Mouse (Mus musculus) intestine, embryonic 15.5 days (tissue): ENCODE results near the gene Gm4881. TPM values are rescaled to one million over a fixed set of nuclear protein-coding genes. Genes with fewer than 3 reads are reported as not detected.
A peak's percentile ranks its signal among the peaks of the same experiment; 100 is the strongest.

Experiments used
- ATAC-seq: fragments of 200-750 bp; cut with Nextera tagmentation; 2 replicates; pipeline ENCODE4 v1.8.0; 2017; ENCODE audit warnings: moderate TSS enrichment, moderate library complexity
- H3K27ac ChIP-seq: fragments of 300-500 bp; sonication (generic); 2 replicates; pipeline ENCODE4 v1.5.1; 2015; ENCODE audit warnings: mild to moderate bottlenecking, inconsistent platforms
- H3K27me3 ChIP-seq: fragments of 300-500 bp; sonication (generic); replicated peaks from 2 replicates; pipeline ENCODE4 v1.6.1; 2015; ENCODE audit warnings: inconsistent platforms
- H3K36me3 ChIP-seq: fragments of 300-500 bp; sonication (generic); 2 replicates; pipeline ENCODE4 v1.6.1; 2015; ENCODE audit warnings: inconsistent platforms
- H3K4me1 ChIP-seq: fragments of 300-500 bp; sonication (generic); replicated peaks from 2 replicates; pipeline ENCODE4 v1.6.1; 2015; ENCODE audit warnings: inconsistent platforms
- H3K4me2 ChIP-seq: fragments of 300-500 bp; sonication (generic); replicated peaks from 2 replicates; pipeline ENCODE4 v1.6.1; 2015; ENCODE audit warnings: mild to moderate bottlenecking, inconsistent platforms
- H3K4me3 ChIP-seq: fragments of 300-500 bp; sonication (generic); replicated peaks from 2 replicates; pipeline ENCODE4 v1.5.1; 2015; ENCODE audit warnings: inconsistent platforms
- H3K9ac ChIP-seq: fragments of 300-500 bp; sonication (generic); 2 replicates; pipeline ENCODE4 v1.6.1; 2015; ENCODE audit warnings: inconsistent platforms
- H3K9me3 ChIP-seq: fragments of 300-500 bp; sonication (generic); 2 replicates; pipeline ENCODE4 v1.6.1; 2016; ENCODE audit warnings: inconsistent platforms
- WGBS: fragments of 180-500 bp; shearing (Covaris S2); methylation state at CpG from one replicate; pipeline ENCODE4 v1.1.7; 2015; 5-methylcytosine and 5-hydroxymethylcytosine counted together
- polyA plus RNA-seq: library from polyadenylated mRNA; unstranded; fragments of >200 nt; fragmentation: Nextera tagmentation; extraction: Ambion mirVana; gene quantifications from 2 replicates; pipeline ENCODE4 v1.2.1, GENCODE M21; 2015

The Gm4881 gene
- polyA plus RNA-seq, 1 experiment from 2014 or later, result not detected

GRCm38 (mm10) chr7:24949958-24950623, 5.8 kb upstream of the Gm4881 start:
- Histone ChIP-seq H3K4me2 (no peak overlapping the region), H3K9me3 (no peaks in the 10 kb centered on the region), H3K4me1 (peaks cover 6% of the 10 kb centered on the region), H3K9ac (no peak overlapping the region), H3K36me3 (no peaks in the 10 kb centered on the region), H3K4me3 (no peak overlapping the region), H3K27me3 (peaks cover 97% of the 10 kb centered on the region), H3K27ac (no peak overlapping the region)
- 2% methylated on average over 8 of the region's 8 CpGs for WGBS
- ATAC-seq, result peak; percentile 71

GRCm38 (mm10) chr7:24948774-24949173, 4.5 kb upstream of the Gm4881 start:
- WGBS, result 3% methylated on average over 29 of the region's 29 CpGs
- ATAC-seq, result no peak

GRCm38 (mm10) chr7:24947316-24948048, 3.2 kb upstream of the Gm4881 start:
- H3K27ac ChIP-seq, result no peak overlapping the region
- H3K9me3 ChIP-seq, result no peaks in the 10 kb centered on the region
- H3K4me3 ChIP-seq, result no peak overlapping the region
- no peak overlapping the region for H3K9ac ChIP-seq
- 7% methylated on average over 7 of the region's 7 CpGs for WGBS
- H3K4me1 ChIP-seq, result peaks cover 6% of the 10 kb centered on the region; the same call in 1 of the 2 replicates
- H3K27me3 ChIP-seq, result peaks cover 99% of the 10 kb centered on the region
- ATAC-seq, result no peak
- no peak overlapping the region for H3K4me2 ChIP-seq
- no peaks in the 10 kb centered on the region for H3K36me3 ChIP-seq

More at GRCm38 (mm10) chr7:24948774-24949173, 4.5 kb upstream of the Gm4881 start:
- Histone ChIP-seq H3K36me3 (no peaks in the 10 kb centered on the region), H3K27me3 (peaks cover 99% of the 10 kb centered on the region), H3K4me2 (no peak overlapping the region), H3K9ac (no peak overlapping the region), H3K4me1 (peaks cover 6% of the 10 kb centered on the region; the same call in 1 of the 2 replicates), H3K27ac (no peak overlapping the region), H3K4me3 (no peak overlapping the region), H3K9me3 (no peaks in the 10 kb centered on the region)

- Histone ChIP-seq H3K4me3 (no peak overlapping the region), H3K36me3 (no peaks in the 10 kb centered on the region), H3K9ac (no peak overlapping the region), H3K9me3 (no peaks in the 10 kb centered on the region), H3K4me1 (peaks cover 6% of the 10 kb centered on the region; the same call in 1 of the 2 replicates), H3K4me2 (no peak overlapping the region), H3K27ac (no peak overlapping the region), H3K27me3 (peaks cover 92% of the 10 kb centered on the region)
- 8% methylated on average over 6 of the region's 6 CpGs for WGBS
- no peak for ATAC-seq
These were observed 653 bp downstream of the Gm4881 start for GRCm38 (mm10) chr7:24943641-24944040.

- H3K4me1 ChIP-seq, result 0 out of 2 replicates have a peak, but pooled peaks cover 4% of the 10 kb centered on the region
- H3K9me3 ChIP-seq, result no peaks in the 10 kb centered on the region
- H3K4me3 ChIP-seq, result no peak overlapping the region
- 2% methylated on average over 15 of the region's 15 CpGs for WGBS
- H3K27me3 ChIP-seq, result peaks cover 72% of the 10 kb centered on the region
- H3K4me2 ChIP-seq, result no peak overlapping the region
- no peak overlapping the region for H3K27ac ChIP-seq
- no peak overlapping the region for H3K9ac ChIP-seq
- ATAC-seq, result no peak
- no peaks in the 10 kb centered on the region for H3K36me3 ChIP-seq
These were observed 12.6 kb downstream of the Gm4881 start for GRCm38 (mm10) chr7:24931651-24932050.

- H3K27ac ChIP-seq, result no peak overlapping the region
- peaks cover 64% of the 10 kb centered on the region for H3K27me3 ChIP-seq
- H3K4me3 ChIP-seq, result no peak overlapping the region
- H3K4me2 ChIP-seq, result no peak overlapping the region
- H3K9me3 ChIP-seq, result no peaks in the 10 kb centered on the region
- ATAC-seq, result no peak
- 44% methylated on average over 6 of the region's 6 CpGs for WGBS
- peaks cover 7% of the 10 kb centered on the region for H3K36me3 ChIP-seq
- no peak overlapping the region for H3K9ac ChIP-seq
- 0 out of 2 replicates have a peak, but pooled peaks cover 4% of the 10 kb centered on the region for H3K4me1 ChIP-seq
These were observed 13.8 kb downstream of the Gm4881 start for GRCm38 (mm10) chr7:24930475-24930874.

GRCm38 (mm10) chr7:24919728-24920127, 24.6 kb downstream of the Gm4881 start:
- no peak overlapping the region for H3K9ac ChIP-seq

GRCm38 (mm10) chr7:24918763-24919323, 25.5 kb downstream of the Gm4881 start:
- peaks cover 59% of the 10 kb centered on the region for H3K36me3 ChIP-seq
- 92% methylated on average over 20 of the region's 20 CpGs for WGBS
- no peak for ATAC-seq

More at GRCm38 (mm10) chr7:24919728-24920127, 24.6 kb downstream of the Gm4881 start:
- Histone ChIP-seq H3K4me3 (no peak overlapping the region), H3K36me3 (peaks cover 66% of the 10 kb centered on the region), H3K4me2 (no peak overlapping the region), H3K4me1 (no peaks in the 10 kb centered on the region), H3K27me3 (no peaks in the 10 kb centered on the region), H3K9me3 (no peaks in the 10 kb centered on the region), H3K27ac (no peak overlapping the region)
- no peak for ATAC-seq
- WGBS, result 85% methylated on average over 9 of the region's 9 CpGs

GRCm38 (mm10) chr7:24912480-24912879, 31.8 kb downstream of the Gm4881 start:
- H3K4me2 ChIP-seq, result no peak overlapping the region
- H3K9ac ChIP-seq, result no peak overlapping the region
- H3K36me3 ChIP-seq, result peaks cover 28% of the 10 kb centered on the region
- no peak overlapping the region for H3K27ac ChIP-seq
- no peak overlapping the region for H3K4me3 ChIP-seq
- no peaks in the 10 kb centered on the region for H3K27me3 ChIP-seq
- no peak for ATAC-seq
- H3K4me1 ChIP-seq, result peaks cover 4% of the 10 kb centered on the region; the same call in 1 of the 2 replicates
- H3K9me3 ChIP-seq, result no peaks in the 10 kb centered on the region
- 95% methylated on average over 14 of the region's 14 CpGs for WGBS

More at GRCm38 (mm10) chr7:24918763-24919323, 25.5 kb downstream of the Gm4881 start:
- Histone ChIP-seq H3K27me3 (no peaks in the 10 kb centered on the region), H3K9ac (no peak overlapping the region), H3K4me3 (no peak overlapping the region), H3K27ac (no peak overlapping the region), H3K4me2 (no peak overlapping the region), H3K9me3 (no peaks in the 10 kb centered on the region), H3K4me1 (no peaks in the 10 kb centered on the region)

GRCm38 (mm10) chr7:24907211-24907748, 37.0 kb downstream of the Gm4881 start:
- Histone ChIP-seq H3K9ac (no peak overlapping the region), H3K36me3 (peaks cover 7% of the 10 kb centered on the region), H3K9me3 (no peaks in the 10 kb centered on the region), H3K4me1 (peaks cover 27% of the 10 kb centered on the region), H3K4me2 (peak overlapping the region; percentile 28; the same call in 1 of the 2 replicates), H3K27ac (no peak overlapping the region), H3K4me3 (no peak overlapping the region), H3K27me3 (no peaks in the 10 kb centered on the region)
- no peak for ATAC-seq
- WGBS, result 25% methylated on average over 13 of the region's 13 CpGs

GRCm38 (mm10) chr7:24906551-24906950, 37.7 kb downstream of the Gm4881 start:
- H3K4me2 ChIP-seq, result peak overlapping the region; percentile 28; the same call in 1 of the 2 replicates
- peaks cover 27% of the 10 kb centered on the region for H3K4me1 ChIP-seq
- no peaks in the 10 kb centered on the region for H3K27me3 ChIP-seq
- no peak overlapping the region for H3K4me3 ChIP-seq
- WGBS, result 25% methylated on average over 6 of the region's 6 CpGs
- H3K36me3 ChIP-seq, result peaks cover 4% of the 10 kb centered on the region; the same call in 1 of the 2 replicates
- no peak overlapping the region for H3K9ac ChIP-seq
- no peak for ATAC-seq
- H3K9me3 ChIP-seq, result no peaks in the 10 kb centered on the region
- no peak overlapping the region for H3K27ac ChIP-seq

- peak overlapping the region; percentile 83 for H3K4me3 ChIP-seq
- H3K27me3 ChIP-seq, result no peaks in the 10 kb centered on the region
- H3K4me1 ChIP-seq, result peaks cover 27% of the 10 kb centered on the region
- H3K9me3 ChIP-seq, result no peaks in the 10 kb centered on the region
- WGBS, result 18% methylated on average over 3 of the region's 3 CpGs
- peaks cover 4% of the 10 kb centered on the region; the same call in 1 of the 2 replicates for H3K36me3 ChIP-seq
- H3K4me2 ChIP-seq, result peak overlapping the region; percentile 78
- peak overlapping the region; percentile 72; the same call in 1 of the 2 replicates for H3K27ac ChIP-seq
- ATAC-seq, result peak; percentile 13; the same call in 1 of the 2 replicates
- H3K9ac ChIP-seq, result peak overlapping the region; percentile 81
These were observed 39.4 kb downstream of the Gm4881 start for GRCm38 (mm10) chr7:24904936-24905335.
